Mouse (Mus musculus): ENCODE results near the gene Loxl3.
A peak's percentile ranks its signal among the peaks of the same experiment; 100 is the strongest.

The Loxl3 gene

DNA sequence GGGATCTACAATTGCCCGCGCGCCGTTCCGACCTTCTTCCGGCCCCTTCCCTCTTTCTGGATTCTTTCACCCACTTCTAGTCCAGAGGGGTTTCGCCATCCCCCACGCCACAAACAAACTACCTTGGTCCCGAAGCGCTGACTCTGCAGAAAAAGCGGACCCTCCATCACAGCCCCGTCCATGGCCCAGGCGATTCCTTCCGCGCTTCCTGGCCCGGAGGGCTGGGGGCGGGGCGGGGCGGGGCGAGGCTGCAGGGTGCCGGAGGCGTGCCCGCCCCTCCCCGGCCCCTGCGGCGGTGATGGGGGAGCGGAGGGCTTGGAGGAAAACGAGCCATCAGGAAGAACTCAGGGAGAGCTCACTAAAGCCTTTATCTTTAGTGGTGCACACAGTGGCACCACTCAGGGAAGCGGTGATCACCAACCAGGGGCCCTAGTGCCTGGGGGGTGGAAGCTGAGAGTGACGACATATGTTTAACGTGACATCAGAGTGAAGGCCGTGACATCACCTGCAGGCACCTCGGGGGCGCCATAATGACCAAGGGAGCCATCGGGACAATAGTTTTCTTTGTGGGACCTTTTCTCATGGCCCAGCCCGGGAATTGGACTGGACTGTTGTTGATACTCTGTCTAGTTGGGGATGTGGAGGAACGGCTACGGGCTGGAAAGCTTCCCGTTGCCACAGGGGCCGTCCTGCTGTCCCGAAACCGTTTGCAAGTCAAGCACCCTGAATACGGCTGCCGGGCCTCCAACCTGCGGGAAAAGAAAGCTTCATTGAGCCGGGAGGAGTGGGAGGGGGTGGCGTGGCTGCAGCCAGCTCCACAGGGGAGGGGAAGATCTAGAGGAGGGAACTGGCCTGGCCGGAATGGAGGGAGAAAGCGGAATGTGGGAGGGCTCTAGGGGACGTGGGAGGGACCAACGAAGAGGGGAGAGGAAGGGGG lies at the start of gene Loxl3, which contains the start of gene Dok1:
Gene Loxl3, plus strand, starts transcription at position 925 of the 937 bp plus-strand sequence.
Gene Dok1, minus strand, starts transcription at position 223 of the 937 bp plus-strand sequence.
- DNase-seq: peak; percentile 78 to 79

DNA sequence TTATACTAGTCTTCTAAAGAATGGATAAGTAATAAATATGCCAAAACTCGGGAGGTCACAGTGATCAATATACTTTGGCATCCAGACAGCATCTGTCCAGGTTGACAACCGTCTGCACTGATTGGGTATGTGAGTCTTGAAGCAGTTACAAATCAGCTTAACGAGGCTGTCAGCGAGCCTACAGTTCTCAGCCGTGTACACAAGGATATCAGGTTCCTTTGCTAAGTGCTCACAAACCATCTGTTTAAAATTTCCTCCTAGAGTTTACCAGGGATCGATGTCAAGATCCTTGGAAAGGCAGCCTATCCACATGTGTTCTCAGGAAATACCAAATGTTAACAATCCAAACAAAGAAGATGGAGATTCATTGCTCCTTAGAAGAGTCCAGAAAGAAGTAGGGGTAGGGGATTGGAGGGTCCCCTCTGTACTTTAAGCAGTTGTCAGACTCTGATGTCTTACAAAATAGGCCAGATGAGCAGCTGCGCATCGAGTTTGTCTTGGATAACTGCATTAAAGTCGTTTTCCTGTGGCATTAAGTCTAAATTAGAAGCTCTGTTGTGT lies 46.5 kb upstream of the Loxl3 start:
- no peak for DNase-seq

DNA sequence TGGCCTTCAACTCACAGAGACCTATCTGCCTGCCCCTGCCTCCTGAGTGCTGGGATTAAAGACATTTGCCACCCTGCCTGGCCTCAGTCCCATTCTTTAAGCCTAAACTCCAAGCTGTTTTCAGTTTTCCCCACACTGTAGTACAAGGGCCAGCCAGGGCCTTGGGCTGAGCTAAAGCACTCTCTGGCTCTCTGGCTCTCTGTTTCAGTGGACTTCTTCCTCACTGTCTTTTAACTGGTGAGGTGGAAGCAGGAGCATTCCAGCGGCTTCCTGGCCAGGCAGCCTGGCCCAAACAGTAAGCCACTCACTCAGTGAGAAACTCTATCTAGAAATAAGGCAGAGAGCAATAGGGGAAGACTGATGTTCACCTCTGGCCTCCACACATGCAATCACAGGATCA lies 40.3 kb upstream of the Loxl3 start:
- no peak for DNase-seq

DNA sequence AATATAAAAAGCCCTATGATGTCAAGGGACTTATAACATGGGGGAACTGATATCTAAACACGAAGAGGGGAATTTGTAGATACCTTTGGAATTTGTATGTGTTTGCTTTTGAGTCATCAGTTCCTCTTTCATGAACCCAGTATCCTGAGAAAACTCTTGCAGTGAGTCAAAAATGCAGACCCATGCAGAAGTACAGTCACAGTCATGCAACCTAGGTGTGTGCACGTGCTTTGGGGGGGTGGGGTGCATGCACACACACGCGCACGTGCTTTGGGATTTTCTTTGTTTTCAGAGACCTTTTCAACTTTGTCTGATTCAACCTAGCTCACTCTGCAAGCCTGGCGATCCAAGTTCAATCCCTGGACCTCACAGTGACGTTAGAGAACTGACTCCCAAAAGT lies 39.6 kb upstream of the Loxl3 start:
- DNase-seq: no peak

DNA sequence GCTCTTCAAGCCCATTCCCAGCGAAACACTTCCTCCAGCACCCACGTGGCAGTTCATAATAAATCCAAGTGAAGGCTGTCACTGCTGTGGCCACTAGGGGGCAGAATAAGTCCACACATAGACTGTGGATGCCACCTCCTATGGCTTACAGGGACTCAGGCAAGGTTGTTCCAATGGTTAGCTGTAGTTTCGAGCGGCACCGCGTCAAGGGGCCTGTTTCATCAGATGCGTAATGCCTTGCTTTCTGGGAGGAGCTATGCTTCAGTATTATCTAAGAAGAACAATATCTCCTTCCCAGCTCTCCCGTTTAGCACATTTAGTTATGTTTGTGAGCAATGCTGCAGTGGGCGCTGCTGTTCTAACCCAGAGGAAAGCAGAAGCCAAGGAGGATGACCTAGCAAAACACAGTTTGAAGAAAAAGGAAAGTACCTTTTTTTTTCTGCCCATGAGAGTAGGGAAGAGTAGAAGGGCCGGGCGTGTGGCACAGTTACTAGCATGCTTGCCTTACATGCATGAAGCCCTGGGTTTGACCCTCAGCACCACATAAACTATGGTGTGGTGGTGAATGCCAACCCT lies 37.1 kb upstream of the Loxl3 start:
- DNase-seq: peak; percentile 93 to 94

DNA sequence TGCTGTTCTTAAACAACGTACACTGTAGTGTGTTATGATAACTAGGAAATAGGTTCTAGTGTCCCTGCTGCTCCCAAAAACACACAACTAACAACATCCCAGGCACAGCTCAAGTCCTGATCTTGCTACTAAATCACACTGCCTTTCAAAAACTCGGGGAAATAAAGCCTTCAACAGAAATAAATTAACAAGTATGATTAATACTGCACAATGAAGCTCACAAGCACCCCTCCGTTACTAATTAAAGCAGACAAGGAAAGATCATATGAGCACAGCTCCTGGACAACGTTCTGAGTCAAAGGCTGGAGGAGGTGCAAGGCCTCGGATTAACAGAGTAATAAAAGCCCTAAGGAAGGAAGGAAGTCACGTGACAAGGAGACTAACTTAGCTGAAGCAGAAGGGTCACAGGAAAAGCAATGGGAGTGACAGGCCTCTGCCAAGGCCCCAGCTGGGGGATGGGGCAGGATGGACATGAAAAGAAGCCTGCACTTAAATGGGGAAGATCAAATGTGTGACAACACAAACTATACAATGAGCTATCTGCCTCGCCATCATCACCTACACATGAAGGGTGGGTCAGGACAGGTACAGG lies 36.4 kb upstream of the Loxl3 start:
- DNase-seq: peak; percentile 36 to 59

DNA sequence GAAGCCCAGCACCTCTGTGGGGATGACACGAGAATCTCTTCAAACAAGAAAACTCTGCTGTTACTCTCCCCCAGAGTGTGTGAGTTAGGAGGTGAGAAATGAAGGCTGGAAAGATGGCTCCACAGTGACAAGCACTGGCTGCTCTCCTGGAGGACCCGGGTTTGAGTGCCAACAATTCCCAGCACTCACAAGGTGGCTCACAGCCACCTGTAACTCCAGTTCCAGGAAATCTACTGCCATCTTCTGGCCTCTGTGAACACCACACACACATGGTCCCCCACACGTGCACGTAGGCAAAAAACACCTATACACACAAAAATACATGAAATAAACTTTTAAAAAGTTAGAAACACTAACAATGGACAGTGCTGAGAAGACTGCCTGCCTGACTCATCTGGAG lies 35.6 kb upstream of the Loxl3 start:
- DNase-seq: no peak

DNA sequence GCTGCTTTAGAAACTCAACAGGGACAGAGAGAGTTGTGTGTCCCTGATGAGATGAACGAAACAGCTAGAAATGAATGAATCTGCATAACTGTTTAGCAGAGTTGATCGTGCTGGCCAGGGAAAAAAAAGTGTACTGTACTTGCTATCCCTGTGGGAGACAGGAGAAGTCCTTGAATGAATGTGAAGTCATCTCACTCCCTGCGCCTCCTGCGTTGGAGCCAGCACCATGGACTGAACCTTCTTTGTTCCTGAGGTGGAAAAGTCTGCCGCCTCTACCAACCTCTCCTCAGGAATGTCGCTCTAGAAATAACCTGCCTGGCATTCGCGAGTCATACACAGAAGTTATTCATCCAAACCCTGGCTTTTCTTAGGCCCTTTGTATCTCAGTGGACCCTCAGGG lies 34.0 kb upstream of the Loxl3 start:
- no peak for DNase-seq

DNA sequence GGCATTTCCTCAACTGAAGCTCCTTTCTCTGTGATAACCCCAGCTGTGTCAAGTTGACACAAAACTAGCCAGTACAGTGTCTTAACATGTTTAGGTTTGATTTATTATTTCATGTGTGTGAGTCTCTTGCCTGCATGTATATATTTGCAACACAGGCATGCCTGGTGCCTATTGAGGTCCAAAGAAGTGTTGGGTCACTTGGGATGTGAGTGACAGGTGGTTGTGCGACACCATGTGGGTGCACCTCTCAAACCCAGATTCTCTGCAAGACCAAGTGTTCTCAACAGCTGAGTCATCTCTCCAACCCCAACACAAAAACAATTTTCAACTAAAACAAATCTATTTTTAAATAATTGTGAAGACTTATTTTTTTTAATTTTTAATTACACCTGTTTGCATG lies 30.9 kb upstream of the Loxl3 start:
- no peak for DNase-seq

DNA sequence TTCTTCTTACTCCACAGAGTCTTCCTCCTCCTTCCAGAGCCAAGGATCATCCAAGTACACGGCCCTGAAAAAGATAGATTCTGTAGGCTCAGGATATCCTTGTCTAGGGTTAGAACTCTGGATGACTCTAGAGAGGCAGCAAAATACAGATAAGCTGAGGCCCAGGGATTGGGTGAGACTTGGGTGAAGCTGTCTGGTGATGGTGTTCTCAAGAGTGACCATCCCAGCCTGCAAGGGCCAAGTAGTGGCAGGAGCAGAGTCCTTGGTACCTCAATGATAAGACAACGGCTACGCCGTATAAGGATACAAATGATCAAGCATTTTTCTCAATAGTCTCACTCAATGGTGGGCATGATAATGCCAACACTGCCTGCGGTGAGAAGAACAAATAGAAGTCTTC lies 30.1 kb upstream of the Loxl3 start:
- no peak for DNase-seq

DNA sequence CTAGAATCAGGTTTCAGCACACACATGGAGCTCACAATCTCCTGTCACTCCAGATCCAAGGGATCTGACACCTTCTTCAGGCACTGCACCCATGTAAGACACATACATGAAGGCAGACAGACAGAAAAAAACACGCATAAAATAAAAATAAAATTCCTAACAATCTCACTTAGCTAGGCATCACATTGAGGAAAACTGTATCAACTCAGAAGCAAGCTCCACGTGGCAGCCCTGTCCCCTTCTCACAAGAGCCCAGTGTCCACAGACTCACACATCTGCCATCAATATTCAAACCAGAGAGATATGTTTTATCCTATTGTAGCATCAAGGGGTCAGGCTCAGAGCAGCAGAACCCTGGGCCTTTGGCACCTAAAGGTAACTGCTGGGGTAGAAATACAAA lies 29.7 kb upstream of the Loxl3 start:
- no peak for DNase-seq

DNA sequence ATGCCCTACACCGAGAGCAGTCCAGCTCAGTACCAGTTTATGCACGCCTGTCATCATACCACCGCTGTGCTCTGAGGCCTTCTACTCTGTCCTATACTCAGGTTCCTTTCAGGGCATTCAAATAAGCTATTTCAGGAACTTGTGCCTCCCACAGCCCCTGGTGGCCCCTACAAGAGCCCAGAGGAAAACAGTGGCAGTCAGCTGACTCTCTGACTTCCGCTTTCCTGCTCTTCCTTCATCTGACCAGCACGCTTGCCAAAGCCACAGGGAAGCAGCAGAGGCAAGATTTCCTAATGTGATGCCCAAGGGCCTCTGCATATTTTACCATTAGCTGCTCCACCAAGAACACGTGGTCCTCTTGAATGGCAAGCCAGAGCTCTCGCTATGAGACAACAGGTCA lies 29.1 kb upstream of the Loxl3 start:
- peak; percentile 71 to 74 for DNase-seq

DNA sequence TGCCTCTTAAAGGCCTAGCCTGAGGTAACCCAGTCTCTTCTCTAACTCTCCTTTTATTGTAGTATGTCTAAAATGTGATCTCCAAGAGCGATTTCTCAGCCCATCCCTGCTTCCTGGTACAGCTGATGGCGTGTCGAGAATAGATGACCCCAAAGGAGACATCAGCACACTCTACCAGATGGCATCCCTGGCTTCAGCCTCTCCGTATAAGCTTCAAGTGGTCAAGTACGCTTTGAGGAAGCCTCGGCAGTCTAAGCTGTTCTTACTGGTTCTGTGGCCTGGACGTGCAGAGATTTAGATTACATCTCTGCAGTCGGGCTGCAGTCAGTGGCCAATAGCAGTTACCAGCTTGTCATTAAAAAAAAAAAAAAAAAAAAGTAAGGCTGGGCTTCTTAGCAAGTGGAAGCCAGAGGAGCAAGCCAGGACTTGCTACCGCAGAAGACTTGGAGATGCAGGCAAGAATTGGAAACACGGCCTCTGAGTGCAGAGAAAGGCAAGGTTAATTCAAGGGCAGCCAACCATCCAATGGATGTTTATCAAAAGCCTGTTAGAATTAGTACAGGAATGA lies 28.4 kb upstream of the Loxl3 start:
- DNase-seq: no peak

DNA sequence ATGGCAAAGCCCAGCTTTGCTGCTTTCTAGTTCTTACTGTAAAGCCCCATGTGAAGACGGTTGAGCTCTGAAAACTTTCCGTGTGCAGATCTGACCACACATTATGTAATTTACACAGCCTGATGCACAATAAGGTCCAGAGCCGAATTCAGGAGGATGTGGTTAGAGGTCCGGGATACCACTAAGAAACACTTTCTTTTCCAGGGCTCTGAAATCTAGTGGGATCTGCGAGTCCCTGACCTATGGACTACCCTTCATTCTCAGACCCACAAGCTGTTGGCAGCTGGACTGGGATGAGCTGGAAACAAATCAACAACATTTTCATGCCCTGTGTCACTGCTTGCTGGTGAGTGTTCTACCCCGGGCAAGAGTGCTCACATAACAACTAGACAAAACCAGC lies 27.9 kb upstream of the Loxl3 start:
- DNase-seq: no peak

DNA sequence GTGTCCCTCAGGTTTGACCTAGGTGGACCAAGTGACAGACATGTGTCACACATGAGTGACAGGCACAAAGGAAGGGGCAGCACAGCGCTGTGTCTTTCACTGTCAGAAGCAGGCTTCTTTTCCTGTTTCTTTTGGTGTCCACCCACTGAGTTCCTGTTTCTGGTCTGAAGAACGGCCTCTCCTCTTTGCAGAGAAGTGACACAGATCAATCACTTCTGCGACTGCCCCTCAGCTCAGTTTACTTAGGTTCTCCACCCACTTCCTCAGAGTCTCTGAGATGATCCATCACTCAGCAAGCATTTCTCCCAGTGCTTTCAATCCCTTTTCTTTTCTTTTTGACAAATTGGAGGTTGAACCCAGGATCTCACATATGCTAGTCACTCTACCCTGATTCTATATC lies 25.3 kb upstream of the Loxl3 start:
- DNase-seq: peak; percentile 39 to 58

DNA sequence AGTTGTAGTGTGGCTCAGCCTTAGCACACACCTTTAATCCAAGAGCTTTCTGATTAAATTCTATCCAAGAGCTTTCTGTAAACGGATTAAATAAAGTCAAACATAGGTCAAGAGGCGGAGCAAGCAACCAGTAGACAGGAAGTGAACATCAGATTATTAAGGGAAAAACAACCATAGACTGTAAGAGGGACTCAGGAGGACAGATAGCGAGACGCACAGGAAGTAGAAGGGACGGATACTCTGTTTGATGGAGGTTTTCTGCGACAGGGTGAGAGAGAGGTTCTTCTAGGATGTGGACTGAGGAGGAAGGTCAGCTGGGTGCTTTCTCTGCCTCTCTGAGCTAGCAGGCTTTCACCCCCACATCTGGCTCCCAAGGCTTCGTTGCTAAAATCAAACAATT lies 24.0 kb upstream of the Loxl3 start:
- no peak for DNase-seq

DNA sequence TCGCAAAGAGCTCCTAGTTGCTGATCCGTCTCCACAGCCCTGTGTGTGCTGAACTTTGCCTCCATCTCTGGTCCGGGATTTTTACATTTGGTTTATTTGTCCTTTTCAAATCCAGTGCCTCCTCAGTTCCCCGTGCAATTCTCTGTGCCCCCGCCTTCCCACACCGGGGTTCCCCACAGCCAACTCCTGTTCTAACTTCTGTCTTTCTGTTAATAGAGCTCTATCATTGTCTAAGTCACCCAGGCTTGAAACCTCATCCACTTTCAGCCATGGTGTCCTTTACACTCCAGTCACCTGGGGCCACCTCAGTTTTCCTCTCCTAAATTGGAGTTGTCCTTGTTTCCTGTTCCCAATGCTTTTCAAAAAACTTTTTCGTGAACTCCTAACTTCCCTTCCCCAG lies 22.7 kb upstream of the Loxl3 start:
- no peak for DNase-seq

DNA sequence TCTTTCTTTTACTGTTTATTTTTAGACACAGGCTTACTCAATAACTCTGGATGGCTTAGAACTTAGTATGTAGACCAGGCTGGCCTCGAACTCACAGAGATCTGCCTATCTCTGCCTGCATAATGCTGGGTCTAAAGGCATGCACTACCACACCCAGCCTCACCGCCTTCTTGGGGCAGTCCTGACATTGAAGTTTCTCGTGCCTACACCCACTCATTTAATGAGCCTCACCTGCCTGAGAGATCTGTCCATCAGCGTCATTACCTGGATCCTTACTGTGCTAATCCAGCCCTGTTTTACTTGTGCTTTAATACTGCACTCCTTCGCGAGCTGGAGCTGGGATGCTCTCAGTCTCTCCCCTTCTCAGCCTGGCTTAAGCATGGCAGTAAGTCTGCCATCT lies 22.2 kb upstream of the Loxl3 start:
- no peak for DNase-seq

DNA sequence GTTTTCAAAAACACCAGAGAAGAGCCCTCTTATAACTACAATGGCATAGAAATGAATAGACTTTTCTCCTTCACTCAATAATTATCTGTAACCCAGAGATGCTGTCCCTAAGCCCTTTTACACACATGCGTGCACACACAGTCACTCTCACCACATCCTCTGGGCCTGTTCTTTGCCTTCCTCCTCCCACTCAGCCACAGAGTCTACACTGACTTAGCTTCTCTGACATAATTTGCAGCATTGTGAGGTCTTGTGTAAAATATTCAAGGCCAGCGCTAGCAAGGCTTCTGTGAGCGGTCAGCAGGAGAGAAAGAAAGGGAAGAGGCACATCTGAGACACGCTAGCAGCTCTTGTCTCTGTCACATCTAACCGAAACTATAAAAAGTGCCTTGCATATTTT lies 20.5 kb upstream of the Loxl3 start:
- DNase-seq: no peak

DNA sequence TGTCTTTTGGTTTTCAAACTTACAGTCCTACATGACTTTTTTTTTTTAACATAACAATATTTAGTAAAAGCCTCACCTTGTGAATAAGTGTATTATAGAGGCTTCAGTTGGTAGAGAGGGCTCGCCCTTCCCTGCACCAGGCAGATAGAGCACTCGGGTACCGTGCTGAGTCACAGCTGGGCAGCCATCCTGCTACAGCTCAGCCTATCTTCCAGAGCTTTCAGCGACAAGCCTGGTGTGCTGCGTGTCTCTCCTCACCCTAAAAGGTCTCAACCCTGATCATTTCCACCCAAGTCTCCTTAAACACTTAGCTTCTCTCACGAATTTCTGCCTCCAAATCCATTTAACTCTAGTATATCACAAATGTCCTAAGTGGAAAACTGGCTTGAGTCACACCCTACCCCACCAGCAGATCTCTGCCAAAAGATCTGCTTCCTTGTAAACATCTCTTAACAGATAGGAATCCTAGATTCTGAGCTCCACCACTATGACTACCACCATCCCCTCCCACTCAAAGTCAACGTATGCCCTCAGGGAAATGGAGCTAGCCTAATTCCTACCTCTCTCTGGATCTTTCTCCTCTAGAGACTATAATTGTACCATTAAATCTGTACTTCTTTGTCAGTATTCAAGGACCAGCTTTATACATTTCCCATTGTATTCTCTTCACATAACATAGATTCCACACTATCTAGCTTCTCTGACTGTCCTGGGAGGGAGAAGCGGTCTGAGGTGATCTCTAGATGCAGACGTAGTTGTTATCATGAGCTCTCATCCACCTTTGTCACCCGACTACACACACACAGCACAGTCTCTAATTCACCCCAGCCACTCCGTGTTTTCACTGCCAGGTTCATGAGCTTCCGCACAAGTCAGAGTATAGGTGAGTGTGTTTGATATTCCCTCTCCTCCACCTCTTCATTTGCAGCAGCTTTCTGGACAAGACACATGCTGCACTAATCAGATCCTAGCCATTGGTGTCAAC lies 19.2 kb upstream of the Loxl3 start:
- no peak for DNase-seq

DNA sequence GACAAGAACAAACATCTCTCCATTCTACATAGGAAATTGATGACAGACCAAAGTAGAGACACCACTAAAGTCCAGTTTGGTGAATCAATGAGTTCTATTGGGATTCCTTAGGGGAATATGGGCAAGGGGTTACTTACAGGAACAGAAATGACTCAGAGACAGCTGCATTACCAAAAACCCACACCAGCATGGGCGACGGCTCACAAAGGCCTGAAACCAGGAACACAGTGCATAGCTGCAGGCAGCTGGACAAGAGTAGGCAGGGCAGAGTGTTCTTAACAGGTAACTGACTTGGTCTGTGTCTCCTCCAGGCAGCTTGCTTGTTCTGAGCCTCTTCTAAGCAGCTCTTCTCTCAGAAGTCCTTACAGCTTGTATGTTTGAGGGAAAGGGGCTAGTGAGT lies 18.2 kb upstream of the Loxl3 start:
- DNase-seq: no peak

DNA sequence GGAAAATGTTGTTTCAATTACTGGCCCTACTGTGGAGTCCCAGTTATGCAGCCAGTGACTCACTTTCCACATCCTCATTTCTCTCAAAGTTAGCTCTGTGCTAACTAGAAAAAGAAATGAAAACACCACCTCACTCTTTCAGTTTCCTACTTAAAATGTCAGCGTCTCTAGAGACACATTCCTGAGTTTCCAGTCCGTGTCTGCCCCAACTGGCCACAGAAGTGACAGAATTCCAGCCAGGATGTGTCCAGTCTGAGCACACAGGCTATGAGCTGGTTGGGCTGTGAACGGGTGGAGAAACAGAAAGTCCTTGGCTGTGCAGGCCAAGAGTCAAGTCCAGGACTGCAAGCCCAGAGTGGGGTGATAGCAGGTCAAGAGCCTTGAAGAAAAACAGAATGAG lies 16.8 kb upstream of the Loxl3 start:
- peak; percentile 40 to 55 for DNase-seq
